Mouse (Mus musculus): ENCODE results near the gene Car9. TPM values are rescaled to one million over a fixed set of nuclear protein-coding genes. Genes with fewer than 3 reads are reported as not detected.
"Not testable (repeated sequence)": the region's sequence is repeated elsewhere in the genome, so short reads cannot be mapped to it uniquely, and the experiment has no call there.

Gene Car9
- polyA plus RNA-seq (2015; fragmentation: Nextera tagmentation; extraction: Ambion mirVana): 1.6 TPM in 2 replicates

DNA sequence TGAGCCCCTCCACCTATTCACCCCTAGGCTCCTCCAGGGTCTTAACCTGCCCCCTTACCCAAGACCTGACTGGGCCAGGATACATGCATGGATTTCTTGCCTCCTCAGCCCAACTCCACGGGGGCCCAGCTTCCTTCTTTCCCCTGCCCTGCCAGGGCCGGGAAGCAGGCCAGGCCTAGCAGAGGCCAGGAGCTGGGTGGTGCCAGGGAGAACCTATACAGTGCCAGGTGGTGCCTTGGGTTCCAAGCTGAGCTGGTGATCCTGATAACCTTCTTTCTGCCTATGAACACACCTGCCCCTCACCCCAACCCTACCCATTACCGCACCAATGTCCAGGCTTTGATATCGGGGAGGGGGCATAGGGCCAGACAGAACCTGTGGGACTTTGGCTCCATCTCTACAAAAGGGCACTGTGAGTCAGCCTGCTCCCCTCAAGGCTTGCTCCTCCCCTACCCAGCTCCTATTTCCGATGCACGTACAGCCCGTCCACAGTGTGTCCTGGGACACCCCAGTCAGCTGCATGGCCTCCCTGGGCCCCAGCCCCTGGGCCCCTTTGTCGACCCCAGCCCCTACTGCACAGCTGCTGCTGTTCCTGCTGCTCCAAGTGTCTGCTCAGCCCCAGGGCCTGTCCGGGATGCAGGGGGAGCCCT is at the start of gene Car9:
Gene Car9, plus strand, starts transcription at position 431 of the 650 bp plus-strand sequence.
- no peak for DNase-seq (ENCODE audit: low spot score)

GRCm38 (mm10) chr4:43457124-43457523 is 49.6 kb upstream of the Car9 start:
- DNase-seq (ENCODE audit: low spot score): peak; percentile 32

DNA sequence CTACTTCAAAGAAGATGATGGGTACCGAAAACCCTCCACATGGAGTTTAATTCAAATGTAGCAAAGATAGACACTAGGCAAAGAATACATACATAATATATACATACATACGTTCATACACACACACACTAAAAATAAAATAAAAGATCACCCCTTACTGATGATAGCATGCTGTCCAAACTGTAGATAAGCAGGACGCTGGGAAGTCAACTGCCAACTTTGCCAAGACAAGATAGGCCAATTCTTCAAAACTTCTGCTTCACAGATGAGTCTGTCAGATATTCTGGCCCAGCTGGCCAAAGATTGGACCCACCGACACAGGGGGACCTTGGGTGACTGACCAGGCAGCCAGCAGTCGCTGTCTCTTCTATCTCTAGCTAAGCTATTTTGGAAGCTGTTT is 43.7 kb upstream of the Car9 start:
- no peak for DNase-seq (ENCODE audit: low spot score)

DNA sequence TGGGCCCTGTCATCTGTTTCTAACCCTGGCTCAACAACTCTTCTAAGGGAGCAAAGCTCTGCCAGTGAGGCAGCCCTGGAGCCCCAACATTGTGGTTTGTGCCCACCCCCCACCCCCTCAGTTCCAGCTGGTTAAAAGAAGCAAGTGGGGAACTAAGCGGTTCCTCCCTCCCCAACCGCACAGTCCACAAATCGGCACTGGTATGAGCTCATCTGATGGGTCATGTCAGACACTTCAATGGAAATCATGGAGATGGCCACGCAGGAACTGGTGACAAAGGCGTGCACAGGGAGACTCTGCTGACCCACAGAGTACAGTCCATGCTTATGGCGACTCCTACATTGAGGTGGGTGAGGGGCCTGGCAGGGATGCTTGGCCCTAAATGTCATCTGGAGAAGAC is 40.8 kb upstream of the Car9 start:
- peak; percentile 23 for DNase-seq (ENCODE audit: low spot score)

DNA sequence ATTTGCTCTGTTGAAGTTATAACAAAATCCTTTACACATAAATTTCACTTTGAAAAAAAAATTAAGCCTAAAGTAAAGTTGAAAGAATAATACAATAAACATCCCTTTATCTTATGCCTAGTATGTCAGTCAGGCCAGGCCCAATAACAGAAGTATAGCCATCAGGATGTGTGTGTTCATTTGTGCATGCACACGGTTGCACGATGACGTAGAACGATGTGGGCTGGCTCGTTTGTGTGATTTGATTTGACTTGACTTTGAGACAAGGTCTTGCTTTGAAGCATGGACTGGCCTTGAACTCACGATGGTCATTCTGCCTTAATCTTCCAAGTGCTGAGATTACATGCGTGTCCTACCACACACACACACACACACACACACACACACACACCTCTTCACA is 39.9 kb upstream of the Car9 start:
- DNase-seq (ENCODE audit: low spot score): no peak

GRCm38 (mm10) chr4:43470301-43470700 is 36.5 kb upstream of the Car9 start:
- no peak for DNase-seq (ENCODE audit: low spot score)

DNA sequence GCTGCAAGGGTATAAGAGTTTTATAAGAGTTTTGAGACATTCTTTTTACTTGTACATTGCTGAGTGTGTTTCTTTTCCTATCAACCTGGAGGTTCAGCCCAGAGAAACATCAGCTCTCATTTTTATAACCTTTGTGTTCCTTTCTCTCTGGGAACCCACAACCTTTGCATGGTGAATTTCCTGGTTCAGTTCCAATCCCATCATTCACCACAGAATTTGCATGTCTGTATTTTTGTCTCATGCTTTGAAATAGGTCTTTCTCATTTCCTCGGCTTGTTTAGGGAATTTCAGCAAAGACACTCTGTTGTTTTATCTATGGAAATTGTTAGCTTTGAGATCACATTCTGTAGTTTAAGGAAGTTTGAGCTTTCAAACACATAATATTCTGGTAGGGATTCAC is 33.1 kb upstream of the Car9 start:
- no peak for DNase-seq (ENCODE audit: low spot score)

DNA sequence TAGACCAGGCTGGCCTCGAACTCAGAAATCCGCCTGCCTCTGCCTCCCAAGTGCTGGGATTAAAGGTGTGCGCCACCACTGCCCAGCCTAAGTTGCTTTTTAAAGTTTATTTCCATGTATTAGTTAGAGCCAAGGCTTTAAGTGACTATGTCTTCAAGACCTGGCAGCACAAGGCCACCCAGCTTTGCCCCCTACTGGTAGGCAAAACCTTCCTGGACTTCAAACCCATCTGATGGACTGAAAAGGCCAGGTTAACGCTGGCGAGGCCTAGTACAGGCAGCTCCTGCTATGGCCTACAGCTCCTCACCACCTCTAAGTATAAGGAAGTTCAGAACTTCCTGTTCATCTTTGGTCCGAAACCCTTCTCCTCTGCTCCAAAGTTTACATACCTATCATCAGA is 30.2 kb upstream of the Car9 start:
- DNase-seq (ENCODE audit: low spot score): peak; percentile 23

GRCm38 (mm10) chr4:43477857-43478533 is 28.8 kb upstream of the Car9 start:
- DNase-seq (ENCODE audit: low spot score): peak; percentile 94

- no peak for DNase-seq (ENCODE audit: low spot score)
Observed at GRCm38 (mm10) chr4:43478534-43478858, 28.3 kb upstream of the Car9 start.

GRCm38 (mm10) chr4:43478906-43479832 is 27.6 kb upstream of the Car9 start:
- peak; percentile 71 for DNase-seq (ENCODE audit: low spot score)

GRCm38 (mm10) chr4:43480985-43481384 is 25.8 kb upstream of the Car9 start:
- no peak for DNase-seq (ENCODE audit: low spot score)

DNA sequence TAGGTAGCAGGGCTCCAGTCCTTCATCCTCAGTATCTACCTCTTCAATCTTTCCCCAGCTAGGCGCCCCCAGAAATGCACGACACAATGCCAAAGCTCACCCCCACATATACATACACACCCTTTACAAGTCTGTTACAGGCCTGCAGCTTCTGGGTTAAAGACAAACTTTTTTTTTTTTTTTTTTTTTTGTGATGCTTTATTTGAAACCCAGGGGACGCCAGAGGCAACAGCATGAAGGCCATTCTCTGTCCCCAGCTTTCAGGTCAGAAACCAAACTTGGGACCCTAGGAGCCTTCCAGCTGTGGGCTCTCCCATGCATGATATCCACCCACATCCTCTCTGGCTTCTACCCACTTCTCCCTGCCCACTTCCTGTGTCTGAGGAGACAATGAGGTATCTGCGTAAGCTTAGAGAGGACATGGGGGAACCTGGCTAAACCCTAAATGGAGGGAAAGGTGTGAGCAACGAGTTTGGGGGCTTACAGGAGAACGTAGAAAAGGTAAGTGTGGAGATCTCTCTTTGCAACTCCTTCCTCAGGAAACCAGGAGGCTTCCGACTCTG is 24.8 kb upstream of the Car9 start:
- DNase-seq (ENCODE audit: low spot score): peak; percentile 89

- peak; percentile 35 for DNase-seq (ENCODE audit: low spot score)
Observed at GRCm38 (mm10) chr4:43482591-43482990, 24.2 kb upstream of the Car9 start.

GRCm38 (mm10) chr4:43483535-43484091 is 23.2 kb upstream of the Car9 start, which contains the start of gene Sit1:
Gene Sit1 (minus strand): TSS chr4:43483734.
- peak; percentile 90 for DNase-seq (ENCODE audit: low spot score)

GRCm38 (mm10) chr4:43485666-43486065 is 21.1 kb upstream of the Car9 start:
- DNase-seq (ENCODE audit: low spot score): not testable (repeated sequence)

DNA sequence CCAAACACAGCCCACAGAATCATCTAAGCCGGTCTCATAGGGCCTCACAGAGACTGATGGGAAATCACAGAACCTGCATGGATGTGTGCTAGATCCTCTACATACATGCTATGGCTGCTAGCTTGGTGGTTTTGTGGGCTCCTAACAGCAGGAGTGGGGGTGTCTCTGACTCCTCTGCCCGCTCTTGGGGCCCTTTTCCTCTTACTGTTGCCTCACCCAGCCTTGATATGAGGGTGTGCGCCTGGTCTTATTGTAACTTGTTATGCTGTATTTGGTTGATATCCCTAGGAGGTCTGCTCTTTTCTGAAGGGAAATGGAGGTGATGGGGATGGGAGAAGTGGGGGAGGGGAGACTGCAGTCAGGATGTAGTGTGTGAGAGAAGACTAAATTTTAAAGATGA is 17.2 kb upstream of the Car9 start:
- DNase-seq (ENCODE audit: low spot score): no peak

DNA sequence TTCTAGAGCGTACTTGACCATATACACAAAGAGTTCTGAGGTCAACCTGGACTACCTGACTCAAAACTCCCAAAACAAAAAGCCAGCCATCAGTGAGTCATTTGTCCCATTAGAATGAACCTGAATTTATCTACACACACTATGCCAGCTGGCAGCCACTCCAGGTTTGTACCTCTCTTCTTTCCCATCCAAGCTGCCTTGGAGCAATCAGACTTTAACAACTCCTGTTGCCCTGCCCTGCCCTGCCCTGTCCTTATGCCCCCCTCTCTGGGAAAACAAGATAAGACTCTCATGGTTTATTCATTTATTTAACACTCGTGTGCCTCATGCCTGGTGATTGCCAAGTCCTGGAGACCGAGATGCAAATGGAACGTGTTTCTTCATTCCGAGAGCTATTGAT is 16.0 kb upstream of the Car9 start:
- DNase-seq (ENCODE audit: low spot score): no peak

DNA sequence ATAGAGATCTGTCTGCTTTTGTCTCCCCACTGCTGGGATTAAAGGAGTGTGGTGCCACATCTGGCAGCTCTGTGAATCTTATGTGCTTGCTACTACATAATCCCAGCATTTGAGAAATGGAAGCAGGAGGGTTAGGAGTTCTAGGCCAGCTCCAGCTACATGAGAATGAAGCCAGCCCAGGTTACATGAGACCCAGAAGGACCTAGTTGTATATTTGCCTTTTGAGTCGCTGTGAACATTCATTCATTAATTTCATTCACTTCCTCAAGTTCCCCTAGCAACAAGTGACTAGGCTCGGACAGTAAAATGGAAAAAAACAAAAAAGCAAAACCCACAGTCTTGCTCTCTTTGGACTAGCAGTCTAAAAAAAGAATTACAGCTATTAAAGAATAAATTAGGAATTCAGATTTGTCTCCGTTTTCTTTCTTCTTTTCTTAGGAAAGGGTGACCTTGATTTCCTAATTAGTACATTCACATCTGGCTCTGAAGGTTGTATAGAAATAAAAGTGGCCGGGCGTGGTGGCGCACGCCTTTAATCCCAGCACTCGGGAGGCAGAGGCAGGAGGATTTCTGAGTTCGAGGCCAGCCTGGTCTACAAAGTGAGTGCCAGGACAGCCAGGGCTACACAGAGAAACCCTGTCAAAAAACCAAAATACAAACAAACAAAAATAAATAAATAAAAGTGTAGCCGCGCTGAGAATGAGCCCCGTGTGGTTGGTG is 14.5 kb upstream of the Car9 start:
- peak; percentile 10 for DNase-seq (ENCODE audit: low spot score)

- DNase-seq (ENCODE audit: low spot score): peak; percentile 97
Observed at GRCm38 (mm10) chr4:43492821-43493185, 14.0 kb upstream of the Car9 start, which contains the start of gene Ccdc107. Gene Ccdc107 (plus strand): TSS chr4:43492900.

All from thymus, postnatal 0 days (tissue).